Mouse (Mus musculus) adrenal gland (tissue): Measurements from ENCODE around the gene Setd2.

Experiments
- intact Hi-C: fragments of 180-260 bp; cut with DNase I; formaldehyde crosslinking; loops from one replicate; pipeline ENCODE4 v1.15.1; 2025
- long read RNA-seq, 2 experiments: library from polyadenylated mRNA; unstranded; transcript quantifications; one replicate each; pipeline ENCODE4 v2.0.0; 2020; ENCODE audit warnings: borderline replicate concordance in 1 of 2; ENCODE audit not compliant: insufficient replicate concordance in 1 of 2

Setd2 gene
- long read RNA-seq, experiment 1, partial matches to known transcripts, result 4 of 6 reads
- long read RNA-seq, experiment 1, other reads (novel, unspliced or antisense), result 2 of 6 reads
- long read RNA-seq, experiment 2, partial matches to known transcripts, result 3 of 6 reads
- long read RNA-seq, experiment 2, other reads (novel, unspliced or antisense), result 2 of 6 reads

DNA sequence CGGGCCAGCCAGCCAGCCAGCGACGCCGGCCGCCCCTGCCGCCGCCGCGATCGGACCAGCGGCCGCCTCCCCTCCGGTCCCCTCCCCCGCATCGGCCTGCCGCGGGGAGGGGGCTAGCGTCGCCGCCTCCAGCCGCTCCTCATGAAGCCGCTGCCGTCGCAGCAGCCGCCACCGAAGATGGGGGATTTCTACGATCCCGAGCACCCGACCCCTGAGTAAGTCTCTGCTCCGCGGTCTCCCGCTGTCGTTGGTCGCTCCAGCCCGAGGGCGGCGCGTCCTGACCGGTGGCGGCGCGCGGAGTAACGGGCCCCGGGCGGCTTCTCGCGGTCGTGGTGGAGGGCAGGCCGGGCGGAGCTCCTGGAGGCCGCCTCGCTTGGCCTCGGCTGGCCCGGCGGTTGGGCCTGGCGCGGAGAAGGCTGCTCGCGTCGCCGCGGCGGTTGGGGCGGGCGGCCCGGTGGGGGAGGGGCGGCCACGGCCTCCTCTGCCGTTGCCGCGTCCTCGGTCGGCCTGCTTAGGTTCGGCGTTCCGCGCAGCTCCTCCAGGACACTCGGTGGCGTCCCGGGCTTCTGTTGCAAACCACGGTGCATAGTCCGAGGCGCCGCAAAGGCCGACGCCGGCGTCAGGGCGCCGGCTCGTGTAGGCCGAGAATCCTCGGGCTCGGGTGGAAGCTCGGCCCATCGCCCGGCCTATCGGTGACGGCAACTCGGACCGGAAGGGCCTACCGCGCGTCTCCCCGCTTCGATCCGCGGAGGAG lies at the start of gene Setd2:
Setd2 (plus strand) TSS at position 60 of the 754 bp plus-strand sequence.
- intact Hi-C loops, result loop anchor here (5.0 kb wide), 1 partner anchor 55 kb away; the partner anchor contains the start of genes Kif9 and Klhl18

DNA sequence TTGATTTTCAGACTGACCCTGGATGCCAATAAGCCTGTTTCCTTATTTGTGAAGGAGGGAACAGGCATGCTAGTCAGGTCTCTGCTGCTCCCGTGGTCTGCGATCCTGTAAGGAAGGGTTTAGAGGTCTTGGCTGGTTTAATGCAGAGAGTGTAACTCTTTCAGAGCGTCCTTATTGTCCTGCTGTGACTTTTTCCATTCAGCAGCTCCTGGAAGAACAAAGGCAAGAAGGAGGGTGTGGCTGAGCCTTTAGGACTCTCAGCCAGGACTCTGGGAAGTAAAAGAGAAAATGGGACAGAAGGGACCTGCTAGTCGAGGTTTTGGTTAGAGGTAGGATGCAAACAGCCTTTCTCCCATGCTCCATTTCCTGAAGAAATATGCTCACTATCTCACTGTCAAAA lies 43.6 kb upstream of the Setd2 start:
- intact Hi-C loops, result no loop called here

DNA sequence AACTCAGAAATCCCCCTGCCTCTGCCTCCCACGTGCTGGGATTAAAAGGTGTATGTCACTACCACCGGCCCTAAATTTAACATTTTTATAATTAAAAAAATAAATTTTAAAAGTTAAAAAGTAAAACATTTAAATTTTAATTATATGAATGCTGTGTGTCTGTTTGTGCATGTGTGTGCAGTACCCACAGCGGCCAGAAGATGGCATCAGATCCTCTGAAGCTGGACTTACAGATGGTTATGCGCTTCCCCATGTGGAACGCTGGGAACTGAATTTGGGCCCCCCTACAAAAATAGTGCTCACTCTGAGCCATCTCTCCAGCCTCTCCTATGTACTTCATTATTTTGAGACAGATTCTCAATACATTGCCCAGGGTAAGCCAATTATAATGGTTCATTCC lies 41.5 kb upstream of the Setd2 start:
- intact Hi-C loops, result no loop called here

DNA sequence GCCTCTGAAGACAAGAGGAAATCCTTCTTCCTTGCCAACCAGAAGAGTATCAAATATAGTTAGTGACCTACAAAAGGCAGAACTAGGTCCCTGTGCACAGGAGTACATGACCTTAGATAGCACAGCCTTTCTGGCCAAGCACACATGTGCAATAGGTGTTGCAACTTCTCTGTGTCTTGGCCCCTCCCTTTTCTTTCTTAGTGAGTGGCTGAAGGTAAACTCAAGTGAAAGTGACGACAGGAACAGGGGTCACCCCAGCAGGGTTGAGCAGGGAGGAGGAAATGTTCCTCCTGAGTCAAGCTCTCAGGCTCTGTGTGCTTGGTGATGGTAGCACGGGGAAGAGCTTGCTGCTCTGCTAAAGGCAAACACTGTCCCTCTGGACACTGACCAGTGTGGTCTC lies 6.7 kb upstream of the Setd2 start:
- intact Hi-C loops, result no loop called here

DNA sequence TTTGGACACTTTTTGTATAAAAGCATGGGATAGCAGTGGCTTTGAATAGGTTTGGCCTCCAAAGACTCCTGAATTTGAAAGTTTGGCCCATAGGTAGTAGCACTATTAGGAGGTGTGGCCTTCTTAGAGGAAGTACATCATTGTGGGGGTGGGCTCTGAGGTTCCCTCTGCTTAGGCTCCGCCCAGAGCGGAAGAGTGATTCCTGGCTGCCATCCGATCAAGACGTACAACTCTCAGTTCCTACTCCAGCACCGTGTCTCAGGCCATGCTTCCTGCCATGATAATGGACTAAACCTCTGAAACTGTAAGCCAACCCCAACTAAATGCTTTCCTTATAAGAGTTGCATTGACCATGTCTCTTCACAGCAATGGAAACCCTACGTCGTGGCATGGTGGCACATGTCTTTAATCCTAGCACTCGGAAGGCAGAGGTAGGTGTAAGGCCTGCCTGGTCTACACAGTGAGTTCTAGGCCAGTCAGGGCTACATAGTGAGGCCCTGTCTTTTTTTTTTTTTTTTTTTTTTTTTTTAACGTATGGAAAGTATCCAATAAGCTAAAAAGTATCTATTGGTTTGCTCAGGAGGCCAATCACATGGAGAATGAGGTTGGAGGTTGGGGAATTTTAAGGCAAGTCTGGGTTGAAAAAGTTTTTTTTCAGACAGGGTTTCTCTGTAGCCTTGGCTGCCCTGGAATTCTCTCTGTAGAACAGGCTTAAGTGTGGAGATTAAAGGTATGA lies 3.2 kb upstream of the Setd2 start:
- intact Hi-C loops, result no loop called here

DNA sequence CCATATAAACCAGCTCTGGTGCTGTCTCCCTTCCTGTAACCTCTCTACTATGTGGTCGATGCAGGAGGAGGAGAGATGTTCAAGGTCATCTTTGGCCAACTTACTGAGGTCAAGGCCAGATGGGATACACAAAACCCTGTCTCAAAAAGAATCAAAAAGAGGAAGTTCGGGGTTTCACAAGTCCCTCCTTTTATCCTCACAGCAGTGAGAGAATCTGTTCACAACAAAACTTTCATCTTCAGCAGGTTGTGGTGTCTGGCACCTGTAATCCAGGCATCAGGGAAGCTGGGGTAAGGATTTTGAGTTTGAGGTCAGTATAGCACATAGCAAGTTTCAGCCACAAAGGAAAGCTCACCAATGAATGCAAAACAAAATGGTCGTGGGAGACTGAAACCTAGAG lies 1.7 kb upstream of the Setd2 start:
- intact Hi-C loops, result loop anchor here (5.0 kb wide), 1 partner anchor 53 kb away; the partner anchor contains the start of genes Kif9 and Klhl18

DNA sequence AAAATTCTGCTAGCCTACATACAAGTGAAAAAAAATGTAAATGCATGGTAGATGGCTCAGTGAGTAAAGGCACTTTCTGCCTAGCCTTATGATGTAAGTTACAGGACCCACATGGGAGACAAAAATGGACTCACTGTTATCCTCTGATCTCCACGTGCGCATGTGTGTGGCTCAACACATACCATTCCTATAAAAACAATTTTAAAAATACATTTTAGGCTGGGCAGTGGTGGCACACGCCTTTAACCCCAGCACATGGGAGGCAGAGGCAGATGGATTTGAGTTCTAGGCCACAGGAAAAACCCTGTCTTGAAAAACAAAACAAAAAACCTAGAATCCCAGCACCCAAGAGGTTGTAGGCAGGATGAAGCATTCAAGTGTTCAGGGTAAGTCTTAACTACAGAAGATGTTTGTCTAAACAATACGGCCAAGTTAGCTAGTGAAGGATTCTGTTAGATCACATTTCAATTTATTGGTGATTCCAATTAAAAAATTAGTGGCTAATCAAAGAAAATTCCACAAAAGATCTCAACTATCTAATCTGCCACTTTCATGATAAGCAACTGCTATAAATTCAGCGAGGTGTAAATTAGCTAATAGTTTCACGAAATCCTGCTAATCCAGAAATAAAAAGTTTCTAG lies 1.1 kb upstream of the Setd2 start:
- intact Hi-C loops, result loop anchor here (5.0 kb wide), 1 partner anchor 54 kb away; the partner anchor contains the start of genes Kif9 and Klhl18

DNA sequence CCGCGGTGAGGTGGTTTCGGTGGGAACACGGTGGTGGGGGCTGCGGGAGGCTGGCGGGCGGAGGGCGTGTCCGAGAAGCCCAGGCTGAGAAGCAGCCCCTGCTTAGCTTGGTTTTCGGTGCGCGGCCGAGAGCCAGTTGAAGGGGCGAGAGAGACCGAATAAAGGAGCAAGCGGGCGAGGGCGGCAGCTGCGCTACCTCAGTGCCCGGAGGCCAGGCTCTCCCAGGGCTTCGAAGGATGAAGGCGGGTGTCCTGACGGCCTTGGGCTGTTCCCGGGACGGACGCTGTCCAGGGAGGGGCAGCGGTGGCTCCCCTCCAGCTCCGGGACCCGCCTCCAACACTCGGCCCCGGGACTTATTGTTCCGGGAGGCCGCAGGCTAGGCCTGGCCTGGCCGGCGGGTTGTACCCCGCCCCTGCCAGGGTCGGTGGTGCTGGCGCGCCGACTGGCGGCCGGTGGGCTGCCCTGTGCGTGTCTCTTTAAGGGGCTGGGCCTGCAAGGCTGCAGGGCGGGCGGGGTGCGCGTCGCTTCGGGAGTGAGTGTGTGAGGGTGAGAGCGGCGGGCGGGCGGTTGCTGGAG lies 395 bp upstream of the Setd2 start:
- intact Hi-C loops, result loop anchor here (5.0 kb wide), 1 partner anchor 55 kb away; the partner anchor contains the start of genes Kif9 and Klhl18

DNA sequence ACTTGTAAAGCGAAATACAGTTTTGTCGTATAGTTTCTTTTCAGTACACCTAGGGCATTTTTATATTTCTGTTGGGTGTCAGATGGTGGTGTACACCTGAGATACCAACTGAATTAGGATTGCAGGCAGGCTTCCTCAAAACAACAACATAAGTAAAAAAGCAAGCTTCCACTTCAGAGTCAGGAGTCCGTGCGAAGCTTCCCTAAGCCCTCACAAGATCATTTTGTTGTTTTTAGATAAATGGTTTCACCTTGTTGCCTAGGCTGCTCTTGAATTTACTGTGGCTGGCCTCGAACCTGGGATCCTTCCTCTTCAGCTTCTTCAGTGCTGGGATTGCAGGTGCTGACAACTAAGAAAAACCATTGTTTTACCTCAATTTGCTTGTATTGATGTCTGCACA lies 1.2 kb downstream of the Setd2 start:
- intact Hi-C loops, result loop anchor here (5.0 kb wide), 1 partner anchor 56 kb away; the partner anchor contains the start of genes Kif9 and Klhl18

DNA sequence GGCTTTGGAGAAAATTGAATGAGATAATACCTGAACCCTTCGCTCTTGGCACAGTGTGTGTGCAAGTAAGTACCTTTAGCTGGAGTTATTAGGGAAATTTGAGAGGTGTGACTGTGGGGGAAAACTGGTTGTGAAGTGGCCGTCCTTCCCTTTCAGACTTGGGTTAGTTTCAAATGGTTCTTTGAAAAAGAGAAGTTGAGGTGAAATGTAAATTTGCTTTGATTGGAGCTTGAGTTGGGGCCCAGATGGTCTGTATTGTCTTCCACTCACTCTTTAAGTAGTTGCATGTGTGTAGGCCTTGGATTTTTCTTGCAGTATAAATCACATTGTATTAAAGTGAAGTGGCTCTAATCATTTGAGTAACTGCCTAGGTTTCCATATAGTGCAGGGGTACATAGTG lies 2.7 kb downstream of the Setd2 start:
- intact Hi-C loops, result no loop called here

DNA sequence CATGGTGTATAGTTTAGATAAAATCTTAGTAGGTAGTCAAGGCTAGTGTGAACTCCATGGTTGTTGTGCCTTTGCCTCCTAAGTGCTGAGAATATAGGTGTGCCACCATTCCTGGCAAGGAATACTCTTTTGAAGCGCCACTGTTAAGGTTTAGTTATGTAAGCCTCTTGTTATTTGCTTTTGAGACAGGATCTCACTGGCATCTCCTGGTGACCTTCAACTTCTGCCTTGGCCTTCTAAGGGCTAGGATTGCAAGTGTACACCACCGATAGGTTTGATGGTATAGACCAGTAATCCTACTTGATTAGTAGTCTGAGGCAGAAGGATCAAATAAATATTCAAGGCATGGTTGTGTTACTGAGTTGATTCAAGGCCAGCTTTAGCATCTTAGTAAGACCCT lies 4.2 kb downstream of the Setd2 start:
- intact Hi-C loops, result no loop called here

DNA sequence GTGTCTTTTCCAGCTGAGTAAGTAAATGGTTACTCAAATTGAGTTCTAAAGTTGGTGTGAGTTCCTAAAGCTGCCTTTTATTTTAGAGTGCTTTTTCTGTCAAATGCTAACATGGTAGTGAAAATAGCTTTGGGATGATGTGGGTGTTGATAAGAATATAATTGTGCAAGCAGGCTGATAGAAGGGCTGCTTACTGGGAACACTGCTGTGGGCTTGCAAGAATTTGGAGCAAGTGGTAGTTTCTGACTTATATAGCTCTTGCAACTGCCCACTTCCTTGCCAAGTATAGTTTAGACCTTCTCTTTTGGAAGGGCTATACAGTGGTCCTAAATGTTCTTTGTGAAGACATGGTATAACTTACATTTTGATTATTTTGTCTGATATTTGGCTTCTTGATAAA lies 6.1 kb downstream of the Setd2 start:
- intact Hi-C loops, result no loop called here

DNA sequence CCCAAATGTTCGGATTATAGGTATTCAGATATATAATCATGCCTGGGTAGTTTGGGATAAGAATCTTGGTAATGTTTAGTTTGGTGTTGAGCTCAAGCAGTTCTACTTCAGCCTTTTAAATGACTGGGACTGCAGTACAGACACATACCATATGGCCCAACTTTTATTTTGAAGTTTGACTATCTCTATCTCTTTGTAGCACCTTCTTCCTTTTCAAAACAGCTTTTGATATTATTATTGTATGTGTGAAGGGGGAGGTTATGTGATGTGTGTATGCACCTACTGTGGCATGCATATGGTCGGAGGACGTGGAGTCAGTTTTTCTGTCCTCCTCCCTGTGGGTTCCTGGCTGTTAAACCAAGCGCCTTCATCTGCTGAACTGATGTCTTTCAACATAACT lies 9.6 kb downstream of the Setd2 start:
- intact Hi-C loops, result no loop called here

DNA sequence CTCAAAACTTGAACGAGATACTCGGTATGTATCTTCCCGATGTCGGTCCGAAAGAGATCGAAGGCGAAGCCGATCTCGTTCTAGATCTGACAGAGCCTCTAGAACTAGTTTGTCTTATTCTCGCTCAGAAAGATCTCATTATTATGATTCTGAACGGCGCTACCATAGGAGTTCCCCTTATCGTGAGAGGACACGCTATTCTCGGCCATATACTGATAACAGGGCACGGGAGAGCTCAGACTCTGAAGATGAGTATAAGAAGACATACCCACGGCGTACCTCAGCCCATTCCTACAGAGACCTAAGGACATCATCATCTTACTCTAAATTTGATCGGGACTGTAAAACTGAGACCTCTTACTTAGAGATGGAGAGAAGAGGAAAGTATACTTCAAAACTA lies 15.9 kb downstream of the Setd2 start:
- intact Hi-C loops, result no loop called here

DNA sequence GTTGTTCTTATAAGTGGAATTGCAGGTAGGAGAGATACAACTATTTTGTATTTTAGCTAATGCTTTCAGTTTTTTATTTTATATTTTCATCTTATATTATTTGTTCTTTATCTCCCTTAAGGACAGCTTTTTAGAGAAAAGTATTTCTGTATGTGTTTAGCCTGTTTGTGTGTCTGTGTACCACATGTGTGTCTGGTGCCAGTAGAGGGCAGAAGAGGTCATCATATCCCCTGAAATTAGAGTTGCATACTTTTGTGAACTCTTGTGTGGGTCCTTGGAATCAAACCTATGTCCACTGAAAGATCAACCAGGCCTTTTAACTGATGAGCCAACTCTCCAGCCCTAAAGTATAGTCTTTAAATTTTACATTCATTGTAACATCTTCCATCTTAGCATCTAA lies 35.9 kb downstream of the Setd2 start:
- intact Hi-C loops, result no loop called here

DNA sequence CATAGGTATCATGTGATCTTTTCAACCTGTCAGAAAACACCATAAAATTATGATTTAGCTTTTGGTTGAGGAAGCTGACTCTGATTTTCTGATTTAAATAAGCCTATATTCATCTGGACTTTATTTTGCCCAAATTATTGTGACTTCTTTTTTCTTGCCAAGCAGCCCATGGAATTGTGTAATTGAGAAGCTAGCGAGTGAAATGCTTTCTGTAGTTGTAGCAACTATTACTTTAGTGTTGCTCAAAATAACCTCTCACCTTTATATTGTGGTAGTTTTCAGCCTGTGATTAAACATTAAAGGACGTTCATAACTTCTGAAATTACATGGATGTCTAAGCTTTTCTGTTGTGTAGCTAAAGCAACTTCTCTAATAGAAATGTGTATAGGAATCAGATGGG lies 49.8 kb downstream of the Setd2 start:
- intact Hi-C loops, result no loop called here

DNA sequence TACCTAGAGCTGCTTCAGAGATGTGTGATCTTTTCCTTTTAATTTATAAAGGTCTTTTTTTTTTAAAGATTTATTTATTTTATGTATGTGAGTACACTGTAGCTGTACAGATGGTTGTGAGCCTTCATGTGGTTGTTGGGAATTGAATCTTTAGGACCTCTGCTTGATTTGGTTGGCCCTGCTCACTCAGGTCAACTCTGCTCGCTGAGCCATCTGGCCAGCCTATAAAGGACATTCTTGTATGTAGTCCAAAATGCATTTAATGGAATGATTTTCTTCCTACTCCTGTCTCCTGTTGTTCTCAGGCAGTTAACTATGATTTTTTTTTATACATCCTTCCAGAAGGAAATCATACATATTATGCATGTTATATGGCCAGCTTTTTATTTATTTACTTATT lies 51.1 kb downstream of the Setd2 start:
- intact Hi-C loops, result no loop called here

DNA sequence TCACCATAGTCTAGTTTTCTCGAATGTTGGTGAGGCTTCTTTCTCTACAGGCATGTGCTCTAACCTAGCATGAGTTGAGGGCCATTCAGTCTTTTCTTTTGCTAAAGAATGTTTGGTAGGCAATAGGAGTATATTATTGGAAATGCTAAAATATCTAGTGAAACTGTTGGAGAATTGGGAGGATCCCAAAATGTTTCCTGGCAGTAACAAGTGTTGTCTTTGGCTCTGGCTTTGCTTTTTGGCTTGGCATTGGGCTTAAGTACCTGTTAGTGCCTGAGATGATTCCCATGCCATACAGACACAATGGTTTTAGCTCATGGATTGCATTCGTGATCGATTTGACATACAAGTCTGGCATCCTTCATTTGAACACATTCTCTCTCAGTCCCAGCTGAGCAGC lies 79.1 kb downstream of the Setd2 start:
- intact Hi-C loops, result no loop called here

DNA sequence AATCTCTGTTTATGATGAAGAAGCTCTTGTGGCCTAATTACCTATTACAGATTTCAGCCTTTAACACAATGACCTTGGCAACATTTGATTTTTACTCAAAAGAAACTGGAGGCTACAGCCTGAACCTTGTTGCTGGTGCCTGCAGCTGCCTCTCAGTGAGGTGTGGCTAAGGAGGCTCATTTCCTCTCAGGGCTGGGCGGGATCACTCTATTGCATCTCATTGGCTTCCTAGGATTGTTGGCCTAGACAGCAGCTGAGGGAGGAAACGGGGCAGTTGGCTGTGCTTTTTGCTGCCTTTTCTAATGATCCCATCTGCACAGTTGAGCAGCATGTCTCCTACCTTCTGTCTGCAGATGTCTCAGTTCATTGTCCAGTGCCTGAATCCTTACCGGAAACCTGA lies 84.7 kb downstream of the Setd2 start:
- intact Hi-C loops, result no loop called here

DNA sequence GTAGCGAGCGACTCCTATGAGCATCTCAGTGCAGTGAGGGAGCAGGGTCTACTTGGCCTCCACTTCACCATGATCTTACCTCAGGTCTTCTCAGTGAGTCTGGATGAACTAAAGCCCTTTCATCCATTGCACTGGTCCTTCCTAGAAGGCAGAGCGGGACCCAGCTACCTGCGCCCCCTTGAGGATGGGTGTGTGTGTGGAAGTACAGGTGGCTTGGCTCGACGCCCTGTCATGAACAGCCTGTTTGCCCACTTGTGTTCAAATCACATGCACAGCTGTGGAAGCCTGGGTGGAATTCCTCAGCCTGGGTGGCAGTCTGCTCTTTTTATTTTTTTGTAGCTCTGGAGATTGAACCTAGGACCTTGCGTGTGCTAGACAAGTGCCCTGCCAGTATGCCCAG lies 87.8 kb downstream of the Setd2 start:
- intact Hi-C loops, result no loop called here

DNA sequence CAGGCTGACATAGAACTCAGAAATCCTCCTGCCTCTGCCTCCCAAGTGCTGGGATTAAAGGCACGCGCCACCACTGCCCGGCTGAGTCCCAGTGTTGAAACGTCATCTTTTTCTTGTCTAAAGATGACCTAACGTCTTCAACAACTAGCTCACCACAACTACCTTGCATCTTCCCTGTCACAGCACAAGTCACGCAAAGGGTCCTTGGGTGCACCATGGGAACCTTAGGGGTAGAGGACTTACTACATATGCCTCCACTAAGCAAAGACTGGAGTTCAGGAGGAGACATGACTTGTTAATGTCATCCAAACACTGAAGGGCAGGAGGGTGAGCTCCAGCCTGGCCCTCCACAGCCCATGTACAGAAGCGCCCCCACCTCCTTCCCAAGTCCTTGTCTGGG lies 88.3 kb downstream of the Setd2 start:
- intact Hi-C loops, result no loop called here
